Mouse (Mus musculus) heart, postnatal 14 days (tissue): ENCODE measurements around the gene AI854703. TPM values are rescaled to one million over a fixed set of nuclear protein-coding genes. Genes with fewer than 3 reads are reported as not detected.
A peak's percentile ranks its signal among the peaks of the same experiment; 100 is the strongest.

ENCODE experiments used
- DNase-seq, 2 experiments: peaks; one replicate each; pipeline ENCODE4 v3.0.0; 2021 to 2022
- intact Hi-C: fragments of 180-260 bp; cut with DNase I; formaldehyde crosslinking; loops from one replicate; pipeline ENCODE4 v1.15.1; 2025
- long read RNA-seq, 2 experiments: library from polyadenylated mRNA; stranded (forward); transcript quantifications; one replicate each; pipeline ENCODE4 v2.0.0; 2021
- total RNA-seq, 2 experiments: library from RNA; stranded (reverse); gene quantifications; 2 replicates each; pipeline ENCODE4 v1.2.3; 2021

AI854703 gene
- total RNA-seq: under 1 TPM; 0.24 to 0.67 TPM
- long read RNA-seq, experiment 1, partial matches to known transcripts: 1 of 1 reads
- long read RNA-seq, experiment 1, other reads (novel, unspliced or antisense): 0 of 1 reads
- long read RNA-seq, experiment 2: 0 reads

- DNase-seq: no peak
- intact Hi-C loops: no loop called here
Observed at GRCm38 (mm10) chr6:48626464-48626863, at the start of gene AI854703. AI854703 (plus strand) TSS chr6:48626764.

GRCm38 (mm10) chr6:48578736-48579135 lies 47.8 kb upstream of the AI854703 start:
- no peak for DNase-seq
- intact Hi-C loops: no loop called here

- intact Hi-C loops: no loop called here
- peak in 1 of 2 experiments; percentile 25 for DNase-seq
Observed at GRCm38 (mm10) chr6:48579215-48579648, 47.3 kb upstream of the AI854703 start.

GRCm38 (mm10) chr6:48581257-48581656 lies 45.3 kb upstream of the AI854703 start:
- intact Hi-C loops: loop anchor here (2.0 kb wide), 1 partner anchor 64 kb away; no protein-coding TSS in a partner anchor

GRCm38 (mm10) chr6:48582037-48582436 lies 44.5 kb upstream of the AI854703 start:
- intact Hi-C loops: loop anchor here (2.0 kb wide), 1 partner anchor 29 kb away; no protein-coding TSS in a partner anchor
- peak in 1 of 2 experiments; percentile 60 for DNase-seq

More at GRCm38 (mm10) chr6:48581257-48581656, 45.3 kb upstream of the AI854703 start:
- DNase-seq: no peak

DNA sequence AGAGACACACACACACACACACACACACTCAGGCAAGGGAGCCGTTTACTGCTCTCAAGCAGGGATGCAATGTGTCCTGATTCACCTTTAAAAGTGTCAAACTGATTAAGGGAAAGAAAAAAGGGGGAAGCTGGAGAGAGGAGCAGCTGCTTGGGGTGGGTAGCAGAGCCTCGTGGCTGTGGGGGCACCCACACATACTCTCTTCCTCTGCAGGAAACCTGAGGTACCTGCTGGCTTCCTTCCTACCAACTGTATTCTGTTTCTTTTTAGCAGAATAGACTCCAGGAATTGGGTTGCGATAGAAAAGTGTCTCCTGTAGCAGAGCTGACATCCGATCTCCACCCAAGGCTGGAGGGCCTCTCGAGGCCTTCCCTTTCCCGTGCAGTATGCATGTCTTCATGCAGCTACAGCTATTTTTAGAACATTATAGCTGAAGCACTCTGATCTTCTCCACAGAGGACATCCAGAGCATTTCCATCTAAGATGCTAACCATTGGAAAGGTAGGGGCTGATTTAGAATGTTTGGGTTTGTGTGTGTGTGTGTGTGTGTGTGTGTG lies 37.3 kb upstream of the AI854703 start, which contains the start of gene Gm45021:
TSS of gene Gm45021 (plus strand) at position 417 of the 557 bp plus-strand sequence.
- no peak for DNase-seq
- intact Hi-C loops: no loop called here

DNA sequence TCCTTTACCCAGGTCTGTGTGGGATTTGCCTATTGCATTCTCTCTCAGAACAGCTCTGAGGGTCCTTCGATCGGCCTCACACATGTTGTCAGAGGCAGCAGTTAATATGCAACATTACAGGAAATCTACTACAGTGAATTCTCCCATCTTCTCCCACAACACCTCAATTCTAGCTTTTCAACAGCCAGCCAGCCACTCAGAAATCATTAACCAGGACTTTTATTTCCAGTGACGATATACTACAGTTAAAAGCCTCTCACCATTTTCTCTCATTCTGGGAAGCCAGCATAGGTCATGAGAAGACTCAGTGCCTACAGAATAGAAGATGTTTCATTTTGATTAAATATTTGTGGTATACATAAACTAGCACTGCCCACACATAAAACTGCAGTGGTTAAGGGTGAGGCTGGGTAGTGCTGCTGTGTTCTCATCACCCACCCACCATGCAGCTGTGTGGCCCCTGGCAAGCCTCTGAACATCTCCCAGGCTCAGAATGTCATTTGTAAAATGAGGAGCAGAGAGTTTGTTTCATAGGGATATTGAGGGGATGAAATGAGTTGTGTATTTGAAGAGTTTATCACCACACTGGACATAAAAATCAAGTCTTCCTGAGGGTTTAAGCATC lies 35.2 kb upstream of the AI854703 start:
- intact Hi-C loops: no loop called here

GRCm38 (mm10) chr6:48591871-48592270 lies 34.7 kb upstream of the AI854703 start:
- intact Hi-C loops: no loop called here
- no peak for DNase-seq

More for the DNA sequence above, 35.2 kb upstream of the AI854703 start:
- DNase-seq: no peak

DNA sequence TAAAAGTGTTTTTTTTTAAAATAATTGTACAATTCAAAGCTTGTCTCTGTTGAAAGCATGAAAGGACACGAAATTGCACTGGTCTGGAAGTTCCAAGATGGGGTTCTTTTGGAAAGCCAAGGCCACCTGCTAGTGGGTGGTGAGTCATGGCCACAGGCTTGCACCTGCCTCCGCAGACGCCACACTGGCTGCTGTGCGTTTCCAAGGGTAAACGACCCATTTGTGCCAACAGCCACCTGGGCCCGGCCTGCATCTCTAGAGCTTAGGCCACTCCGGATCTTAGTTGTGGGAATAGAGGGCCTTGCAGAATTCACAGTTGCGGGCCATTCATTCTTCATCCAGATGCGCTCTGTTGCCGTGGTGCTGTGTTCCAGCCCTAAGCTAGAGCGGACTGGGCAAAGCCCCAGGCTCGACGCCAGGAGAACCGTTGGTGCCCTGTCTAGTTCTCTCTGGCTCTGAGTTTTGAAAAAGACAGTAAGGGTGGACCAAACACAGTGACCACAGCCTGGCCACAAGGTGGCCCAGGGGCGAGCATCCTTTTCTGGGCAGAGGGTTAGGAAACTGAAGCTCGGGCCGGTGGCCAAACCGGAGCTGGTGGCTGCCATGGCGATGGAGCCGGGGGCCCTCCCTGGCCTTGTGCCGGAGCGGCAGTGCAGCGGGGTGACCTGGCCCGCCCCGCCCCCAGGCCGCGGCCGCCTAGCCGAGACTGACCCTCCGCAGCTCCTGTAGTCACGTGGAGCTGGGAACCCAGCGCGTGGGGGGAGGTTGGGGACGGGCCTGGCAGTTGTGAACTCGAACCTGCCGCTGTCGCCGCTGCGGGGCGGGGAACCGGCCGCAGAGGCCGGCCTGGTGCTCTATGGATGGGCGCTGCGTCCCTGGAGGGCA lies 33.2 kb upstream of the AI854703 start, which contains the start of the genes Repin1 and Gm44965:
TSS of gene Repin1 (plus strand) at position 726 of the 885 bp plus-strand sequence.
TSS of gene Gm44965 (plus strand) at position 784 of the 885 bp plus-strand sequence.
- DNase-seq: peak; percentile 93 to 96
- intact Hi-C loops: no loop called here

- intact Hi-C loops: no loop called here
- DNase-seq: peak; percentile 11 to 48
Observed at GRCm38 (mm10) chr6:48594043-48594738, 32.4 kb upstream of the AI854703 start.

GRCm38 (mm10) chr6:48595278-48595677 lies 31.3 kb upstream of the AI854703 start:
- DNase-seq: no peak
- intact Hi-C loops: no loop called here

- intact Hi-C loops: no loop called here
Observed at GRCm38 (mm10) chr6:48596545-48597232, 29.9 kb upstream of the AI854703 start.

GRCm38 (mm10) chr6:48597233-48597625 lies 29.3 kb upstream of the AI854703 start:
- no peak for DNase-seq
- intact Hi-C loops: no loop called here

More at GRCm38 (mm10) chr6:48596545-48597232, 29.9 kb upstream of the AI854703 start:
- no peak for DNase-seq

GRCm38 (mm10) chr6:48600594-48600993 lies 26.0 kb upstream of the AI854703 start:
- no peak for DNase-seq
- intact Hi-C loops: no loop called here

GRCm38 (mm10) chr6:48601271-48602079 lies 25.1 kb upstream of the AI854703 start, which contains the start of gene Zfp775:
Zfp775 (plus strand) TSS chr6:48602063.
- intact Hi-C loops: no loop called here
- peak; percentile 97 to 98 for DNase-seq

- peak; percentile 45 to 47 for DNase-seq
- intact Hi-C loops: no loop called here
Observed at GRCm38 (mm10) chr6:48602080-48602741, 24.4 kb upstream of the AI854703 start.

DNA sequence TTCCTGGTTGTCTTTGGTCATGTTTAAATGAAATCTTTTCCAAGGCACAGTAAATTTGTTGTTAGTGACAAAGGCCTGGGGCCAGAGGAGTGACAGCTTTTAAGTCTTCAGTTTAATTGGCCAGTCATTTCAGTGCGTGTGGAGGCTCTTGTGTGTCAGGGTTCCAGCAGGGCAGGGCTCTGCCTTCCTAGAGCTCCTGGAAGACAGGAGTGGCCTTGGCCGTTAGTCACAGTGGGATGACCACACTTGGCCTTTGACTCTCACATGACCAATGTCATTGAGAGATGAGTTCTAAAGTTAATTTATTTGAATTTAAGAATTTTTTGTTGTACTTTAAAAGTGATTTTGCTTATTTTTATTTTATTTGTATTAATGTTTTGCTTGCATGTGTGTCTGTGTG lies 18.4 kb upstream of the AI854703 start:
- no peak for DNase-seq
- intact Hi-C loops: no loop called here

DNA sequence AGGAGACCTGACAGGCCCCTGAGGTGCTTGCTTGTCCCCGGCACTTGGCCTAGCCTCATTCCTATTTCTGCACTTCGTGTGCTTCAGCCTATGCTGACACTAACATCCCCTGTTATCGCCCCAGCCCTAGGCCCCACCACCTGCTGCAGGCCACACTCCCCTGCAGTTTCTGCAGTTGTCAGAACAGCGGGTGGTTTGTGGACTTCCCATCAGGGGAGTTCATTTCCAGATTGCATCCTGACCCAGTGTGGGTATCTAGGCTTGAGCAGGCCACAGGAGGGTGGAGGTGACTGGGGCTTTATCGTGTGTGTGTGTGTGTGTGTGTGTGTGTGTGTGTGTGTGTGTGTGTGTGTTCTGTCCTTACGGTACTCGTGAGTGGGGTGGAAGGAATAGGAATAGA lies 17.1 kb upstream of the AI854703 start:
- no peak for DNase-seq
- intact Hi-C loops: no loop called here
